Mouse (Mus musculus) liver, embryonic 14.5 days (tissue): ENCODE measurements around the gene Vmn2r82. TPM values are rescaled to one million over a fixed set of nuclear protein-coding genes. Genes with fewer than 3 reads are reported as not detected.
"Not testable (repeated sequence)": the region's sequence is repeated elsewhere in the genome, so short reads cannot be mapped to it uniquely, and the experiment has no call there.

Source experiments
- ATAC-seq: fragments of 200-750 bp; cut with Nextera tagmentation; 2 replicates; pipeline ENCODE4 v1.8.0; 2017; ENCODE audit warnings: moderate number of reproducible peaks, mild to moderate bottlenecking, moderate library complexity; ENCODE audit not compliant: insufficient read depth
- DNase-seq, 3 experiments: peaks; one replicate each; pipeline ENCODE4 v3.0.0-alpha.2; 2012 to 2013; ENCODE audit warnings: low read depth in 3 of 3, low spot score in 3 of 3
- H3K27ac ChIP-seq: fragments of 300-500 bp; sonication (generic); 2 replicates; pipeline ENCODE4 v1.5.1; 2014; ENCODE audit warnings: moderate library complexity, mild to moderate bottlenecking, control low read depth, inconsistent platforms
- H3K27me3 ChIP-seq: fragments of 300-500 bp; sonication (generic); 2 replicates; pipeline ENCODE4 v1.6.1; 2014; ENCODE audit warnings: mild to moderate bottlenecking, low read length, moderate library complexity; ENCODE audit not compliant: control insufficient read depth, insufficient read depth
- H3K36me3 ChIP-seq: fragments of 300-500 bp; sonication (generic); replicated peaks from 2 replicates; pipeline ENCODE4 v1.6.1; 2014; ENCODE audit warnings: low read depth; ENCODE audit not compliant: control insufficient read depth, insufficient read depth
- H3K4me1 ChIP-seq, 2 experiments: fragments of 200-500 bp in 1 of 2; fragments of 300-500 bp in 1 of 2; sonication (generic) in 1 of 2; replicated peaks; 2 replicates each; pipeline ENCODE4 v1.6.1; 2012 to 2014; ENCODE audit warnings: antibody characterized with exemption in 1 of 2, inconsistent platforms in 1 of 2, low read length in 1 of 2; ENCODE audit not compliant: control insufficient read depth in 2 of 2, insufficient read depth in 2 of 2
- H3K4me2 ChIP-seq: fragments of 300-500 bp; sonication (generic); 2 replicates; pipeline ENCODE4 v1.6.1; 2014; ENCODE audit warnings: low read depth, mild to moderate bottlenecking, control low read depth, moderate library complexity
- H3K4me3 ChIP-seq, 2 experiments: fragments of 200-500 bp in 1 of 2; fragments of 300-500 bp in 1 of 2; sonication (generic) in 1 of 2; 2 replicates each; pipeline ENCODE4 v1.5.1; 2012 to 2014; ENCODE audit warnings: low read depth in 2 of 2, low read length in 2 of 2, mild to moderate bottlenecking in 2 of 2, control low read depth in 1 of 2, inconsistent platforms in 1 of 2, moderate library complexity in 1 of 2; ENCODE audit not compliant: insufficient read depth in 1 of 2
- H3K9ac ChIP-seq: fragments of 300-500 bp; sonication (generic); replicated peaks from 2 replicates; pipeline ENCODE4 v1.6.1; 2014; ENCODE audit warnings: mild to moderate bottlenecking, control low read depth, moderate library complexity
- H3K9me3 ChIP-seq: fragments of 300-500 bp; sonication (generic); 2 replicates; pipeline ENCODE4 v1.6.1; 2016; ENCODE audit warnings: low read length, mixed read lengths; ENCODE audit not compliant: control insufficient read depth
- CTCF ChIP-seq: IDR thresholded peaks from 2 replicates; pipeline ENCODE4 v1.5.1; 2016; ENCODE audit warnings: antibody characterized with exemption, low read depth, control low read depth
- EP300 ChIP-seq: IDR thresholded peaks from 2 replicates; pipeline ENCODE4 v1.6.1; 2016; ENCODE audit warnings: antibody characterized with exemption, low read depth
- WGBS: fragments of 180-500 bp; shearing (Covaris S2); extraction: QIAGEN DNeasy Blood & Tissue Kit; methylation state at CpG from one replicate; pipeline ENCODE4 v1.1.7; 2014; ENCODE audit not compliant: insufficient replicate concordance; 5-methylcytosine and 5-hydroxymethylcytosine counted together
- polyA plus RNA-seq, 2 experiments: library from polyadenylated mRNA; depleted of rRNA in 1 of 2; stranded (reverse) in 1 of 2; unstranded in 1 of 2; fragments of >200 nt; fragmentation: Nextera tagmentation in 1 of 2; extraction: Ambion mirVana in 1 of 2; gene quantifications; 2 replicates each; pipeline versions ENCODE4 v1.2.1 to v1.2.3; 2012 to 2014

Gene Vmn2r82
- polyA plus RNA-seq (2012; rRNA removed) = not detected in 2 replicates
- not detected in 2 replicates for polyA plus RNA-seq (2014; fragmentation: Nextera tagmentation; extraction: Ambion mirVana)

GRCm38 (mm10) chr10:79356220-79356619, at the start of gene Vmn2r82:
Gene Vmn2r82, plus strand, starts transcription at chr10:79356520.
- not testable (repeated sequence) for H3K4me2 ChIP-seq, H3K27me3 ChIP-seq, ATAC-seq, H3K27ac ChIP-seq, H3K9ac ChIP-seq, DNase-seq, H3K4me3 ChIP-seq, H3K36me3 ChIP-seq, H3K4me1 ChIP-seq, H3K9me3 ChIP-seq
- WGBS = 57% methylated on average over 4 of the region's 4 CpGs

GRCm38 (mm10) chr10:79322033-79322736, 34.1 kb upstream of the Vmn2r82 start:
- H3K4me2 ChIP-seq, H3K9ac ChIP-seq, H3K9me3 ChIP-seq, H3K36me3 ChIP-seq, DNase-seq, H3K4me1 ChIP-seq, H3K27me3 ChIP-seq, H3K27ac ChIP-seq, ATAC-seq: not testable (repeated sequence)
- peak; percentile 21; the same call in 1 of the 2 replicates for TF ChIP-seq CTCF
- WGBS = 7% methylated on average over 16 of the region's 16 CpGs
- peak overlapping the region in 1 of 2 experiments; percentile 30; a peak in 1 of 4 replicates for H3K4me3 ChIP-seq

GRCm38 (mm10) chr10:79322737-79323086, 33.6 kb upstream of the Vmn2r82 start:
- no peak overlapping the region for H3K4me2 ChIP-seq
- H3K27me3 ChIP-seq = no peaks in the 10 kb centered on the region
- TF ChIP-seq EP300 (no peak), CTCF (no peak)
- H3K4me1 ChIP-seq = no peaks in the 10 kb centered on the region
- no peak for ATAC-seq
- H3K36me3 ChIP-seq = no peaks in the 10 kb centered on the region
- H3K27ac ChIP-seq = no peak overlapping the region
- H3K9me3 ChIP-seq = no peaks in the 10 kb centered on the region
- no peak overlapping the region for H3K4me3 ChIP-seq
- H3K9ac ChIP-seq = no peak overlapping the region
- DNase-seq = no peak

GRCm38 (mm10) chr10:79399946-79400700, 43.8 kb downstream of the Vmn2r82 start:
- not testable (repeated sequence) for H3K27me3 ChIP-seq, DNase-seq, H3K4me2 ChIP-seq, H3K36me3 ChIP-seq, H3K27ac ChIP-seq, H3K9ac ChIP-seq, H3K9me3 ChIP-seq, ATAC-seq, H3K4me1 ChIP-seq, H3K4me3 ChIP-seq
- 63% methylated on average over 8 of the region's 8 CpGs for WGBS

GRCm38 (mm10) chr10:79417142-79417771, 60.9 kb downstream of the Vmn2r82 start:
- H3K27ac ChIP-seq = no peak overlapping the region
- H3K4me2 ChIP-seq = 0 out of 2 replicates have a peak overlapping the region, but pooled peaks have one; percentile 32
- DNase-seq (peak in 1 of 3 experiments; percentile 0), ATAC-seq (no peak)
- no peaks in the 10 kb centered on the region for H3K4me1 ChIP-seq
- H3K27me3 ChIP-seq = no peaks in the 10 kb centered on the region
- peak overlapping the region in 1 of 2 experiments; percentile 24; a peak in 1 of 4 replicates for H3K4me3 ChIP-seq
- no peaks in the 10 kb centered on the region for H3K36me3 ChIP-seq
- 63% methylated on average over 24 of the region's 24 CpGs for WGBS
- TF ChIP-seq EP300 (no peak), CTCF (no peak)
- peaks cover 2% of the 10 kb centered on the region; the same call in 1 of the 2 replicates for H3K9me3 ChIP-seq
- H3K9ac ChIP-seq = no peak overlapping the region

GRCm38 (mm10) chr10:79417772-79418170, 61.5 kb downstream of the Vmn2r82 start:
- ATAC-seq, DNase-seq: not testable (repeated sequence)
- 67% methylated on average over 6 of the region's 6 CpGs for WGBS

GRCm38 (mm10) chr10:79435141-79435820, 79.0 kb downstream of the Vmn2r82 start:
- 71% methylated on average over 23 of the region's 23 CpGs for WGBS

More at GRCm38 (mm10) chr10:79417772-79418170, 61.5 kb downstream of the Vmn2r82 start:
- not testable (repeated sequence) for H3K36me3 ChIP-seq, H3K9me3 ChIP-seq, H3K27me3 ChIP-seq, H3K9ac ChIP-seq, H3K27ac ChIP-seq, H3K4me3 ChIP-seq, H3K4me1 ChIP-seq, H3K4me2 ChIP-seq

More at GRCm38 (mm10) chr10:79435141-79435820, 79.0 kb downstream of the Vmn2r82 start:
- ATAC-seq, H3K4me2 ChIP-seq, H3K27ac ChIP-seq, DNase-seq, H3K9ac ChIP-seq, H3K27me3 ChIP-seq, H3K36me3 ChIP-seq, H3K9me3 ChIP-seq, H3K4me1 ChIP-seq, H3K4me3 ChIP-seq: not testable (repeated sequence)
